Mouse (Mus musculus) neural tube, embryonic 11.5 days (tissue): Measurements from ENCODE around the gene Gimap8. TPM values are rescaled to one million over a fixed set of nuclear protein-coding genes. Genes with fewer than 3 reads are reported as not detected.
"Not testable (repeated sequence)": the region's sequence is repeated elsewhere in the genome, so short reads cannot be mapped to it uniquely, and the experiment has no call there.

Source experiments
- ATAC-seq: fragments of 200-750 bp; cut with Nextera tagmentation; 2 replicates; pipeline ENCODE4 v1.8.0; 2017; ENCODE audit warnings: moderate number of reproducible peaks, mild to moderate bottlenecking, moderate TSS enrichment, moderate library complexity; ENCODE audit not compliant: insufficient read depth, low FRiP score, low TSS enrichment
- DNase-seq: peaks from one replicate; pipeline ENCODE4 v3.0.0-alpha.2; 2015; ENCODE audit warnings: low spot score
- H3K27ac ChIP-seq: fragments of 300-500 bp; sonication (generic); 2 replicates; pipeline ENCODE4 v1.5.1; 2014; ENCODE audit warnings: low read depth, mild to moderate bottlenecking, low read length
- H3K27me3 ChIP-seq: fragments of 300-500 bp; sonication (generic); 2 replicates; pipeline ENCODE4 v1.6.1; 2014; ENCODE audit warnings: mild to moderate bottlenecking, low read length, mixed read lengths; ENCODE audit not compliant: control insufficient read depth, insufficient read depth
- H3K36me3 ChIP-seq: fragments of 300-500 bp; sonication (generic); 2 replicates; pipeline ENCODE4 v1.6.1; 2014; ENCODE audit warnings: mild to moderate bottlenecking, low read length, moderate library complexity, mixed read lengths; ENCODE audit not compliant: control insufficient read depth, insufficient read depth
- H3K4me1 ChIP-seq: fragments of 300-500 bp; sonication (generic); 2 replicates; pipeline ENCODE4 v1.6.1; 2014; ENCODE audit warnings: low read length, mixed read lengths; ENCODE audit not compliant: control insufficient read depth, insufficient read depth
- H3K4me2 ChIP-seq: fragments of 300-500 bp; sonication (generic); 2 replicates; pipeline ENCODE4 v1.6.1; 2014; ENCODE audit warnings: low read depth, mild to moderate bottlenecking, moderate library complexity
- H3K4me3 ChIP-seq: fragments of 300-500 bp; sonication (generic); 2 replicates; pipeline ENCODE4 v1.5.1; 2014; ENCODE audit warnings: low read depth, low read length
- H3K9ac ChIP-seq: fragments of 300-500 bp; sonication (generic); 2 replicates; pipeline ENCODE4 v1.6.1; 2014; ENCODE audit warnings: mild to moderate bottlenecking, low read length
- H3K9me3 ChIP-seq: fragments of 300-500 bp; sonication (generic); 2 replicates; pipeline ENCODE4 v1.6.1; 2016; ENCODE audit warnings: low read length; ENCODE audit not compliant: control insufficient read depth
- whole genome bisulfite sequencing: fragments of 180-500 bp; shearing (Covaris S2); extraction: QIAGEN DNeasy Blood & Tissue Kit; methylation state at CpG from one replicate; pipeline ENCODE4 v1.1.7; 2014; 5-methylcytosine and 5-hydroxymethylcytosine counted together
- polyA plus RNA-seq: library from polyadenylated mRNA; unstranded; fragments of >200 nt; fragmentation: Nextera tagmentation; extraction: Ambion mirVana; gene quantifications from 2 replicates; pipeline ENCODE4 v1.2.1, GENCODE M21; 2014

Gene Gimap8
- polyA plus RNA-seq, 1 experiment from 2014 or later = 0.23 TPM

DNA sequence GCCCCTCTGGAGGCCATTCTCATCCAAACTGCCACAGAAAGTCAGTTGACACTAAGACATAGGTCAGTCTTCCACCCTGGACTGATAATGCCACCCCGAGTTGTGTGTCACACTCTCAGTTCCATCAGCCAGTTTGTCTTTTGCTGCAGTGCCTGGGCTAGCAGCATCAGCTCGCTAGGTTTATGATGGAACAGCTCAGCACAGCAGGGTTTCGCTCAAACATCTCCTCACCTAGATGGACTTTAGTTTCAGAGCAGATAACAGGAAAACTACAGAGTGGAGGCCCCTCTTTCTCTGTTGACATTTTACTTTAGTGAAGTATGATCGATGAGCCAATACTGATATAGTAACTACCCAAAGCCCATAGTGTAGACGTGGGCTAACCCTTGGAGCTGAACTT, 32.3 kb upstream of the Gimap8 start:
- peaks cover 5% of the 10 kb centered on the region for H3K36me3 ChIP-seq
- H3K9me3 ChIP-seq = no peaks in the 10 kb centered on the region
- no peak overlapping the region for H3K4me2 ChIP-seq
- 92% methylated on average over 5 of the region's 5 CpGs for WGBS
- H3K27me3 ChIP-seq = no peaks in the 10 kb centered on the region
- no peak overlapping the region for H3K4me3 ChIP-seq
- H3K9ac ChIP-seq = no peak overlapping the region
- no peak for DNase-seq
- no peak for ATAC-seq
- H3K27ac ChIP-seq = no peak overlapping the region
- H3K4me1 ChIP-seq = no peaks in the 10 kb centered on the region

DNA sequence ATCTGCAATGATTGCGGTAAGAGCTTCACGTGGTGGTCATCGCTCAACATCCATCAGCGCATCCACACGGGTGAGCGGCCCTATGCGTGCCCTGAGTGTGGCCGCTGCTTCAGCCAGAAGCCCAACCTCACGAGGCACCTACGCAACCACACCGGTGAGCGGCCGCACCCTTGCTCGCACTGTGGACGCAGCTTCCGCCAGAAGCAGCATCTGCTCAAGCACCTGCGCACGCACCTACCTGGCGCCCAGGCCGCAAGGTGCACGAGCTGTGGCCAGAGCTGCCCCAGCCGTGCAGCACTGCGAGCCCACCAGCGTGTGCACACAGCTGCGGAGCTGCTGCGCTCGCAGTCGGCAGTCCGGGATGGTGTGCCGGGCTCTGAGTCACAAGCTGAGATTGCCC, 27.0 kb upstream of the Gimap8 start:
- Histone ChIP-seq H3K9me3 (no peaks in the 10 kb centered on the region), H3K27me3 (no peaks in the 10 kb centered on the region), H3K4me1 (no peaks in the 10 kb centered on the region), H3K36me3 (peaks cover 5% of the 10 kb centered on the region), H3K4me2 (no peak overlapping the region), H3K4me3 (no peak overlapping the region), H3K27ac (no peak overlapping the region), H3K9ac (no peak overlapping the region)
- ATAC-seq (no peak), DNase-seq (no peak)
- 92% methylated on average over 30 of the region's 30 CpGs for WGBS

DNA sequence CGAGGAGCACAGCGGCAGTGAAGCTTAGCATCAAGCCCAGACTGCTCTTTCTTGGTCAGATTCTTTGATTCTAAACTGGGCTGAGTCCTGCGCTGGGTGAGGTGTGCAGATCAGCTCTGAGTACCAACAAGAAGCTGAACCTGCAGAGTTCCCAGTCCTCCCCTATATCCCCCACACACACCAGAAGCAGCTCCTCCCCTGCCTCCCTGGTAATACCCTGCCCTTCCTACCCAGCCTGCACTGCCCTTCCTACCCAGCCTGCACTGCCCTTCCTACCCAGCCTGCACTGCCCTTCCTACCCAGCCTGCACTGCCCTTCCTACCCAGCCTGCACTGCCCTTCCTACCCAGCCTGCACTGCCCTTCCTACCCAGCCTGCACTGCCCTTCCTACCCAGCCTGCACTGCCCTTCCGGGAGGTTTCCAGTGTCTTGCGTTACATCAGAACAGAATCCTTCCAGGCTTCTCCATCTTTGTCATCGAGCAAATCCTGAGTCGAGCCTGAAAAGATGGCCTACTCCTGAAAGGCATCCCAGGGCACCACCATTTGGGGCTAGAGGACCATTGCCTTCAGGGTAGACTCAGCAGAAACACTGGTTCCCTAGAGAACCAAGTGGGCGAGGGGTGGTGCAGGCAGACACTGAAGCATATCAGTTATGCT, 24.7 kb upstream of the Gimap8 start:
- 89% methylated on average over 8 of the region's 8 CpGs for WGBS
- not testable (repeated sequence) for H3K9ac ChIP-seq, ATAC-seq, H3K36me3 ChIP-seq, H3K4me1 ChIP-seq, H3K9me3 ChIP-seq, H3K27me3 ChIP-seq, DNase-seq, H3K4me2 ChIP-seq, H3K4me3 ChIP-seq, H3K27ac ChIP-seq

DNA sequence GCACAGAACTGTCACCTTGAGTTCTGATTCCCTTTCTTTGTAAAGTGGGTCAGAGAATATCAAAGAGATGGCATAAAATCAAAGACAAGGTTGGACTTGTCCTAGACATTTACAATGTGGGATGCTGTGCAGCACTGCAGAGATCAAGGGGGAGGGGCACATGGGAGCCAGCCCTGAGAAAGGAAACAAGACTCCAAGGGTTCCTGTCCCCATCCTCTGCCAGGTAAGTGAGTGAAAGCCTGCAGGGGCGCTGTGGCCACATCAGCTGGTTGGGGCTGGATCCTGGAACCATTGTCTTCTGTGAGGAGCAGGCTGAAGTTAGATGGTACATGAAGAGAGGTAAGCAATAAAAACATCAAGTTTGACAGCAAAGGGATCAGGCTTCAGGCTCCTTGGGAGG, 23.6 kb upstream of the Gimap8 start:
- no peak for ATAC-seq
- Histone ChIP-seq H3K27me3 (peaks cover 17% of the 10 kb centered on the region; the same call in 1 of the 2 replicates), H3K4me3 (no peak overlapping the region), H3K9ac (no peak overlapping the region), H3K4me2 (no peak overlapping the region), H3K9me3 (no peaks in the 10 kb centered on the region), H3K4me1 (peaks cover 5% of the 10 kb centered on the region; the same call in 1 of the 2 replicates), H3K27ac (no peak overlapping the region), H3K36me3 (peaks cover 5% of the 10 kb centered on the region)
- DNase-seq = no peak
- WGBS = 25% methylated on average over 1 of the region's 1 CpGs

DNA sequence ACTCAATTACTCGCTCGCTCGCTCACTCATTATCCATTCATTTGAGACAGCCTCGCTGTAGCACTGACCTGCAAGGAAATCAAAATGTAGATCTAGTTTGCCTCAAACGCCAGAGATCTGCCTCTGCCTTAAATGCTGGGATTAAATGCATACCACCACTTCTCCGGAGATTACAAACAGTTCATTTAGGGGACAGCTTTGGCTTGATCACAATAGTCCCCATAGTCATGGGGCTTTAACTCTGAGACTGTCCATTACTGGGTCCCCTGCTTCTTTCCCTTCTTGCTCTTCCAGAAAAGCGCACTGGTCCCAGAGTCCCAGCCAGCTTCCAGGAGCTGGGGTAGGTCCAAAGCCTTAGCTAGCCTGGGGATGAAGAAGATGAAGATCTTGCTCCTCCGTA, 20.6 kb upstream of the Gimap8 start, which contains the start of gene AI854703:
Gene AI854703 (plus strand): TSS at position 301 of the 400 bp plus-strand sequence.
- Histone ChIP-seq H3K4me1 (peaks cover 9% of the 10 kb centered on the region; the same call in 1 of the 2 replicates), H3K9ac (peak within 1 kb of the TSS; percentile 48), H3K36me3 (no peaks in the 10 kb centered on the region), H3K4me3 (peak within 1 kb of the TSS; percentile 41), H3K27ac (no peak within 1 kb of the TSS), H3K4me2 (peak within 1 kb of the TSS; percentile 80), H3K27me3 (peaks cover 29% of the 10 kb centered on the region; the same call in 1 of the 2 replicates), H3K9me3 (no peaks in the 10 kb centered on the region)
- ATAC-seq (no peak), DNase-seq (no peak)
- 32% methylated on average over 8 of the region's 8 CpGs for WGBS

DNA sequence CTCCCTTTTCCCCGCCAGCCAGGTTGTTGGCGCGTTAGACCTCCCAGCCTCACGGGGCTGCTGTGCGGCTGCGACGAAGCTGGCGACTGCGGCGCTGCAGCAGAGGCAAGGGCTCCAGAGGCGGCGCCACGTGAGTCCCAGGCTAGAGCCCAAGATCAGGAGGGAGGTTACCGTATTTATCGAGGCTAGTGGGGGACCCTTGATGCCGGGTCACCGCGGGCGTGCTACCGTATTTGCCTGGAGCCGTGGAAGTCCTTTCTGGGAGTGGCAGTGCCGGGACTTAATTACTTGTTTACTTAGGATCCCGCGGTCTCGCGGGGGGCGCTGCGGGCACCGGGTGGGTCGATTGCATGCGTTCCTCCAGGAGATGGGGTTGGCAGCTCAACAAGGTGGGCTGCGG, 20.1 kb upstream of the Gimap8 start:
- H3K9ac ChIP-seq = peak overlapping the region; percentile 48
- H3K27ac ChIP-seq = no peak overlapping the region
- ATAC-seq (peak; percentile 39; the same call in 1 of the 2 replicates), DNase-seq (peak; percentile 67)
- under 1% methylated on average over 32 of the region's 32 CpGs for WGBS
- H3K36me3 ChIP-seq = no peaks in the 10 kb centered on the region
- H3K4me3 ChIP-seq = peak overlapping the region; percentile 41
- peaks cover 29% of the 10 kb centered on the region; the same call in 1 of the 2 replicates for H3K27me3 ChIP-seq
- peaks cover 9% of the 10 kb centered on the region; the same call in 1 of the 2 replicates for H3K4me1 ChIP-seq
- peak overlapping the region; percentile 80 for H3K4me2 ChIP-seq
- H3K9me3 ChIP-seq = no peaks in the 10 kb centered on the region

DNA sequence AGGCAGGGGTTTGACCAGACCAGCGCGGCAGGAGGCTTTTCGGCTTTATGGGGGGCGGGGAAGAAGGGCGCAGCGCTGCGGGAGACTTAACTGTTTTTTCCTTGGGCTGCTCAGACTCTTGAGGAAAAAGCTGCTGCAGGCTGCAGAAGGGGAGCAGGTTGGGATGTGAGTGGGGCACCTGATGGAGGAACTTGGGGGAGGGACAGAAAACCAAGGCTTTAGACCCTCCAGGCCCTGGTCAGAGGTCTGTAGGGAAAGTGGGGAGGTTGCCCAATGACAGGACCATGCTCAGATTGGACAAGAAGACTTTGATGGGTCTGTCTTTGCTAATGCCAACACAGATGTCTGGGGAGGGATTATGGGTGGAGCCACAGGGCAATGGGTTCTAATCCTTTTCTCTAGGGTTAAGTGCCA, 19.5 kb upstream of the Gimap8 start:
- H3K27me3 ChIP-seq = peaks cover 29% of the 10 kb centered on the region; the same call in 1 of the 2 replicates
- no peaks in the 10 kb centered on the region for H3K9me3 ChIP-seq
- H3K4me3 ChIP-seq = peak overlapping the region; percentile 41
- DNase-seq (no peak), ATAC-seq (no peak)
- peaks cover 9% of the 10 kb centered on the region; the same call in 1 of the 2 replicates for H3K4me1 ChIP-seq
- no peak overlapping the region for H3K9ac ChIP-seq
- 1% methylated on average over 7 of the region's 7 CpGs for WGBS
- peak overlapping the region; percentile 80 for H3K4me2 ChIP-seq
- H3K27ac ChIP-seq = no peak overlapping the region
- H3K36me3 ChIP-seq = no peaks in the 10 kb centered on the region

DNA sequence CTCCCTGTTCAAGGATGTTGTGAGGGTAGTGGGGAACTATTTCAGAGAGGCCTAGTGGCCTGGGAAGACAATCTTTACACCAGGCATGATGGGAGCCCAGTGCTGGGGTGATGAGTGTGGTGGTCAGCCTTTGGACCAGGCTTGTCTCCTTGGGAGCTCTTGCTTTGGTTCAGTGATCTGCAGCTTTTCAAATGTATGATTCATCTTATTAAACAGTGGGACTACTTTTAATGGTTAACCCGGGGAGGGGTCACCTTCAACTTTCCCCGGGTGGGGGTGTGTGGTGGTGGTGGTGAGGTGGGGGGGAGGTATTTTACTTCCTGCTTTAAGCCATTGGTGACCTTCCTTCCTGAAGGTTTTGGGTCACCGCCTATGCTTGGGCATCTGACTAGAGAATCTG, 18.7 kb upstream of the Gimap8 start:
- no peak overlapping the region for H3K4me2 ChIP-seq
- 83% methylated on average over 3 of the region's 3 CpGs for WGBS
- H3K4me3 ChIP-seq = no peak overlapping the region
- H3K27ac ChIP-seq = no peak overlapping the region
- H3K4me1 ChIP-seq = peaks cover 9% of the 10 kb centered on the region; the same call in 1 of the 2 replicates
- H3K27me3 ChIP-seq = peaks cover 29% of the 10 kb centered on the region; the same call in 1 of the 2 replicates
- no peak overlapping the region for H3K9ac ChIP-seq
- ATAC-seq = no peak
- no peaks in the 10 kb centered on the region for H3K9me3 ChIP-seq
- no peaks in the 10 kb centered on the region for H3K36me3 ChIP-seq
- DNase-seq = no peak
